Mouse (Mus musculus) ovary, adult 18-20 months (tissue): Measurements from ENCODE around the gene Kcne3.

Experiments used
- DNase-seq: peaks from one replicate; pipeline ENCODE4 v3.0.0; 2022; ENCODE audit warnings: low spot score, mixed read lengths

Gene Kcne3

DNA sequence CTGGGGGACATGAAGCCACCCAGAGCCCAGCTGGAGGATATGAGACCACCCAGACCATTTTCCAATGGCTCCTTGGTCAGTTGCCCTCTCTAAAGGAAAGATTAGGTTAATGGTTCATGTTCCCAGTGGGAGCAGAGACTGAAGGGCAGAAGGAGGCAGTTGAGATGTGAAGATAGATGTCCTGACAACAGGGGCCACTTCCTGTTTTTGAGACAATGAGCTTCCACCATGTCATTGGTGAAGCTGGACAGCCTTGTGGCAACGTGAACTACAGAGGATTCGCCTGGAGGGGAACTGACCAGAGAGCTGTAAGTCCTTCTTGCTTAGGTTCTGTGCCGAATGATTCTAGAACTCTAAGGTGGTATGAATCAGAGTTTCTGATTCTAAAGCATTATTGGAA lies at the start of gene Kcne3:
Gene Kcne3, plus strand, starts transcription at position 234 of the 400 bp plus-strand sequence.
- DNase-seq: no peak

DNA sequence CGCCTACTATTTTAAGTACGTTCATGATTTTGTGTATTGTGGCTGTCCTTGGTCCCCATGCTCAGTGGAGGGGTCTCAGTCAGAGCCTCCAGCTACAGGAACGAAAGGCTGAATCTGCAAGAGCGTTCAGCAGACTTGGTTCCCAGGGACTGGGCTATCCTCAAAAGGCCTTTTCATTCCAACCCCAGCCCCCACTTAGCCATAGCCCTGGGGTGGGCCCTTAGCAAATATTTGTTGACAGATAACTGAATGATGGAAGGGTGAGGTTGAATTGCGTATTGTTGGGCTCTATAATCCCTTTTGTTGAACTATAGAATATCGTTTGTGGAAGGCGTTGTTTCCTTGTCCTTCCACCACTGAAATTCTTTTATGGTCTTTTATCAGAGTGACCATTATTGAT lies 49.8 kb upstream of the Kcne3 start:
- DNase-seq: no peak

DNA sequence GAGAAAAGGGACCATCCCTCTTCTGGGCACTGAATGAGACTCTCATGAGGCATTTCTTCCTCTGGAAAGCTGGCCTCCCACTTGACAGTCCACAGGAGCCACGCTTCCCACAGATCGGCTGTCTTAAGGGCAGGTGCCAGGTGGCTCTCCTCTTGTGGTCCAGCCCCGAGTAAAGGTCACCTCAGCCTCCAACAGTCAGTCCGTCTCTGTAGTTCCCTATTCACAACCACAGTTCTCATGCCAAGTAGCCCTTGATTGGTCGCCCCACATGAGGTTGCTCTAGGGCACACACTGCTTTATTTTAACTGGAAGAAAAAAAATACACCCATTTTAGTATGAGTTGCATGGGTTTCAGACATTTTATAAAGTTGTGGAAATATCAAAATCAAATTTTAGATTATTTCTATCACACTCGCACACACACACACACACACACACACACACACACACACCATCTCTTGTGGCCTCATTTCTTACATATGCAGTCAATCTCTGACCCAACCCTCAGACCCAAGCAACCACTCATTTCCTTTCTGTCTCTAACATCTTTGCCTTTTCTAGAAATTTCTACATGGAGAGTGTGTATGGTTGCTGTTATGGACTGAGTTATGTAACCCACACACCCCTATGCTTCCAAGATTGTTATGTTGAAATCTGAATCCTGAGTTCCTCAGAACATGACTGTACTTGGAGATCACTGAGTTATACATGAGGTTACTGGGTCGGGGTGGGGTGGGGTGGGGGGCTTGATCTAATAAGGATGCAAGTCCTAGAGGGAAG lies 47.9 kb upstream of the Kcne3 start:
- no peak for DNase-seq

DNA sequence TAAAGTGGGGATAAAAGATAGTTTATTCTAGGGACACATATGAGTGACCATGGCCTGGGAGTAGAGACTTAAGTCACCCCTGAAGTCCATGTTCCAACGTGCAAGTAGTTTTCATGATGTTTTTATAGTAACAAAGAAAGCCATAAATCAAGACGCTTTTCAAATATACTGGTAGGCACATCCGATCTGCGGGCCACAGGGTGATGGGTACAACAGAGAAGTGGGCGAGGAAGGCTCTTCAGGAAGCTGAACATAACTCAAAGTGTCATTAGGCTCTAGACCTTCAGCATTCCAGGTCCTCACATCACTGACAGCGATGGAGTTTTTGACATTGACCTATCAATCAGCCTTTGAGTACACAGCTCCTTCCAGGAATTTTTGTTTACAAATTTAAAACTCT lies 45.7 kb upstream of the Kcne3 start:
- DNase-seq: no peak

DNA sequence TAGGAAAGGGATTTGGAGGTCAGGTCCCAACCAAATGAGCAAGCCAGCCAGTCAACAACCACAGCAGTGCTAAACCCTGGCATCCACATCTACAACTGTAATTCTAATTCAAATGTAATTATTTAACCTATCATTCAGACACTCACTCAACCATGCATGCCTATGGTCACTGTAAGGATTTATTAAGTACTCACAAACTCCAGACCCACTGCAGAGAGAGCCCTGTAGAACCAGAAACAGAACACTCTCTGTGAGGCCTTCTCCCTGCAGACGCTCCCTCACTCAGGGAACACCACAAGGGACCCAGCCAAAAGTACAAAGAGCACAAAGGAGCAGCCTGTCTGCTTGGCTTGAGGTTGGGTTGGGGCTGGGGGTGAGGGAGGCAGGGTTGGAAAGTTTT lies 43.9 kb upstream of the Kcne3 start:
- no peak for DNase-seq

DNA sequence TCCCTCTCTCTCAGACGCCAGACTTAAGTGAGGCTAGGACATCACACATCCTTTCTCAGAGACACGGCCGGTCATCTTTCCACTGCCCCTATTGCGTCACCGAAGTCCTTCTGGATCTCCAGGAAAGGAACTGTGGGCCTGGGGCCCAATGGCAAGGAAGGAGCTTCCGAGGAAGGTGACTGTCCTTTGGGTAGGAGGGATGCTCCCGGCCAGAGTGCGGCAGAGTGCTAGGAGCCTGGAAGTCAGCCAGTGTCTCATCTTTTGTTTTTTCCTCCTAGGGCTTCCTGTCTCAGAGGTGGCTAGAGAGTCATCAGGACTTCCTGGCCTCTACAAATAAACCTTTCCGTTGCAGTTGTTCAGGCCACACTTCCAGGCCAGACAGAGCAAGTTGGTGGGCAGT lies 39.3 kb upstream of the Kcne3 start:
- DNase-seq: no peak

DNA sequence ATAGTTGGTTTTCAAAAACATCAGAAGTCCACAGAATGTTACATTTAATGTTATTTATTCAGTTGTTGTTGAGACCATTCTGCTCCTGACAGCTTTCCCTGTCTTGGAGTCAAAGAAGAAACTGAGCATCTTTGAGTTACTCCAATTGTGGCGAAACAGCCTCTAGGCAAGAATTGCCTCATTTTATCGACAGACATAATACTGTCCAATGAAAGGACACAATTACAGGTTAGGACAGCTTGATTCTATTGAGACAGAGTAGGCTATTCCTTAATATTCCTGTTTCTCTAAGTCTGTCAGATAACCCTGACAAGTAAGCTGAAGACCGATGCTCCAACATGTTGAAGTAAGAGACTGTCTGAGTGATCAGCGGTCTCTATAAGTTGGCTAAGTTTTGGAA lies 38.2 kb upstream of the Kcne3 start:
- DNase-seq: no peak

DNA sequence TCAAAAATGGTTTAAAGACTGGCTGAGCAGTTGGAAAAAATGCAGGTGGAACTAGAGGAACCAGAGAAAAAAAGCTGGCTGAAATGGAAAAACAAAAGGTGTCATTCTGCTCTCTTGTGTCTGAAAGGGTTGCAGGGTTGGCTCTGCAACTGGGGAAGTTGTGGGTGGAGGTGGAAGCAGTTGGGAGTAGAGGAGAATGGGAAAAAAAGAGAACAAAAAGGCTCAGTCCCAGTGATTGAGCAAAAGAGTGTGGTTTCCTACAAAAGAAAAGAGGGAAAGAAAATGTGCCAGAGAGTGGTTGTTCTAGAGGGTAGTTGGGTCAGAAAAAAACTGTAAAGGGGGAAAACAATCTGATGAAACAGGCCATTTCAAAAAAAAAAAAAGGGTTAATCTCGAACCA lies 35.7 kb upstream of the Kcne3 start:
- no peak for DNase-seq

DNA sequence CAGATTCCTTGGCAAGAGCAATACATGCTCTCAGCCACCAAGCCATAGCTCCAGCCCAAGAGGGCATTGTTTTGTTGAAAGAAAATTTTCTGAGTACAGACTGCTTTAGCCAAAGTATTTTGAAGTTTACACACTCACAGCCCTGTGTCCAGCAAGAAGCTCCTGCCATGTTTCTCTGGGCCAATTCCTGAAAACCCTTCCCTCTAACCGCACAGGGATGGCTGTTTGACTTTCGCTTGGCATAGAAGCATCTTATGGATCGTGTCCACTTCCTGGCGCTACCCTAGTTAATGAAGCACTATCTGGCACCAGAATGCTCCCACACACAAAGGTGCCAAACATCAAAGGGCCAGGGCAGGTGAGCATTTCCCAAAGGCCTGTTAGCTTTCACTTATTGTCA lies 27.7 kb upstream of the Kcne3 start:
- DNase-seq: no peak

DNA sequence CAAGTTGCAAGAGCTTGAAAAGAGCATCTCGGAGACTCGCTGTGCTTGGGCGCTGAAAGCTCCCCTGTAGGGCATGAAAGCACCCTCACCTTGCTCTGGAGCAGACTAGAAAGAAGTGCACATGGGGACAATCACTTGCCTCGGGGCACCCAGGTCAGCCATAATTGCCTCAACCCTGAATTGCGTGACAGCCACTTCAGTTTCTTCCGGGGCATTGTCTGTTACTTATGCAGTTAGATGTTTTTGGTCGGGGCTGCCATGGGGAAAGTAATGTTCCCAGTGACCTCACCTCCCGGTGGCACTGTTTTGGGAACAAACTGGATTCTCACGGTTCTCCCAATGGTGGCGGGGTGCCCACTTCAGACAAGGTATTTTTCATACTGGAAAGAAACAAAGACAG lies 26.2 kb upstream of the Kcne3 start:
- peak; percentile 31 for DNase-seq

DNA sequence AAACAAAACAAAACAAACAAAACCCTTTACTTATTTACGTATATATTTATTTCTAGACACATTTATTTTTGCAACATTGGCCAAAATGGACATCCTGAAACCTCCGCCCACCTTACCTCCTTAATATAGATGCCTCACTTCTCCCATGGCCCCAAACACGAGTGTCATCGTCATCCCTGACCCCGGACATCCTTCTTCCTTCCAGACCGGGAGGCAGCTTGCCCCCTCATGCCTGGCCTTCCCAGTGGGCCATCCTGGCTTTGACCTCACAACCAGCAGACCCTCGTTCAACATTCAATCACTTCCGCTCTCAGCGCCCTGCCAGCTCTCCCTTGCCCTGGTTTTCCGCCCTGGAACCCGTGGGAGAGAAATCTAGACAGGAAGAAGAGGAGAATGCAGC lies 25.7 kb upstream of the Kcne3 start:
- DNase-seq: no peak

DNA sequence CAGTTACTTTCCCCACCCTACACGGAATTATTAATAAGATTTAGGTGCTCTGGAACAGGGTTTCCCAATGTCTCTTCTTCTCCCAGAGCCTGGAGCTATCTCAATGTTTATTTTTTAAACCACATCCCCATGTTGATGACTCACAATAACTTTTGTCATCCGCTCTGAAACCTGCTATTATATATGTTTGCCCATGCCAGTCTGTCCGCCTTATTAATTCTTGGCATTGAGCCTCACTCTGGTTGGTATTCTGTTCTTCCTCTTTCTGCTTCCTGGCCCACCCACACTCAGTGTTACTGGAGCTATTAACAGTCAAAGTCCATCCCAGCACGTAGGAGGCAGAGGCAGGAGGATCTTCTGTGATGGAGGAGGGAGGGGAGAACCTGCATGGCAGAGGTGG lies 18.6 kb upstream of the Kcne3 start:
- no peak for DNase-seq

DNA sequence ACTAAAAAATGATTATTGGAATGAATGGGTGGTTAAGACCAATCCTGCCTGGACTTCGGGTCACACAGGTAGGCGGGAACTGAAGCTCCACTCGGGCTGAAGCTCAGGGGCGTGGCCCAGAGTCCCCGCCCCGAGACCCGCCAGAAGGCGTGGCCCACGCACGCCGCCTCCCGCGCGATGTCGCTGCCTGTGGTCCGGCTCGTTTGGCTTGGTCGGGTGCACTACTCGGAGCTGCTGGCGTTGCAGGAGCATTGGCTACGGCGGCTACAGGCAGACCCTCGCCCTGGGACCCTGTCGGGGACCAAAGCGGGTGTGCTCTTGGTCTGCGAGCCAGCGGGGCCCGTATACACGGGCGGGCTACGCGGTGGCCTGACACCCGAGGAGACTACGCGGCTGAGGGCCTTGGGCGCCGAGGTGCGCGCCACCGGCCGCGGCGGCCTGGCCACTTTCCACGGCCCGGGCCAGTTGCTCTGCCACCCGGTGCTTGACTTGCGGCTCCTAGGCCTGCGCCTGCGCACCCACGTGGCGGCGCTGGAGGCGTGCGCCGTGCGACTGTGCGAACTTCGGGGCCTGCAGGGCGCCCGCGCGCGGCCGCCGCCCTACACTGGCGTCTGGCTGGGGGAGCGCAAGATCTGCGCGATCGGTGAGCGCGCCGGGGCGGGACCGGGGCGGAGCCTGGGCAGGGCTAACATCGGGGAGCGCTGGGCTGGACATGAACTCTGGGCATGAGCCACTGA lies 17.0 kb upstream of the Kcne3 start, which contains the start of gene Lipt2:
Gene Lipt2, plus strand, starts transcription at position 173 of the 737 bp plus-strand sequence.
- DNase-seq: peak; percentile 93

DNA sequence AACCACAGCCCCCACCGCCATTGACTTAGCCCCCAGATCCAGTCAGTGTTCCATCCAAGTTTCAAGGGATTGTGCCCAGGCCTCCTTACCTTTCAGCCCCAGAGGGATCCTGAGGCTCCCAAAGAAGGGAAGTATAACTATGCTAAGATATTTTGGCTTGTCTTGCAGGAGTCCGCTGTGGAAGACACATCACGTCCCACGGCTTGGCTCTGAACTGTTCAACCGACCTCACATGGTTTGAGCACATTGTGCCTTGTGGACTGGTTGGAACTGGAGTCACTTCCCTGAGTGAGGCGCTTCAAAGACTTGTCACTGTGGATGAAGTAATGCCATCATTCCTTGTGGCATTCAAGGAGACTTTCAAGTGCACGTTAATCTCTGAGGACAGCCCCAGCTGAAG lies 16.3 kb upstream of the Kcne3 start:
- no peak for DNase-seq

DNA sequence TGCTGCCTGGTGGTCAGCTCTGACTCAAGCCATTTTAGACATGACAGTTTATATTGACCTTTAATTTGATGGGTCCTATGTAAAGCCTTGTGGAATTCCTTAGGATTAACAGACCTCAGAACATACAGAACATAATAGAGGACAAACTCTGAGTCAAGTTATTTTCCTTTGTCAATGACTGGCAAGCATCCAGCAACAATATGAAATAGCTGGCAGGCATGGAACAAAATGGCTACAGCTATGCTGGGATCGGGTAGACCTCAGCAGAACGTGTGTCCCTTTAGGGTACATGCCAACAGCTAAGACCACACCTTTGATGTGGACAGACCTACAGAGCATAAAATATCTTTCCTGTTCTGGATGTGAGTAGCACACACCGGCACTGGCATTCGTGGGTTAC lies 12.8 kb upstream of the Kcne3 start:
- no peak for DNase-seq

DNA sequence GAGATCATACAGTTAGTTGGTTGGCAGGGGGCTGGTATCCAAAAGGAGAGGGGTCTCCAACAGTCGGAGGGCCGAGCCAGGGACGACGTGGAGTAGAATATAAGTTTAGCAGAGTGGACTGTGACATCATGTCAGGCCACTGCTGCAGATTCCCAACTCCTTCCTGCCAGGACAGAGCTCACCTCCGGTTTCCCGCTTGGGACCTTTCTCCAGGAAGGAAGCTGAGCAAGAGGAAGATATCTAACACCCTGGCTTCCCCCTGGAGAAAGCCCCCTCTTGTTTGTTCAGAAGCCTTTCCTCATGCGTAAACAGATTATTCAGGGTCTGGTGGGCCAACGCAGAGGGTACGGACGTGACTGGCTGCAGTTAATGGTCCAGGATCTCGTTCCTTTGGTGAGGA lies 7.6 kb upstream of the Kcne3 start:
- no peak for DNase-seq

DNA sequence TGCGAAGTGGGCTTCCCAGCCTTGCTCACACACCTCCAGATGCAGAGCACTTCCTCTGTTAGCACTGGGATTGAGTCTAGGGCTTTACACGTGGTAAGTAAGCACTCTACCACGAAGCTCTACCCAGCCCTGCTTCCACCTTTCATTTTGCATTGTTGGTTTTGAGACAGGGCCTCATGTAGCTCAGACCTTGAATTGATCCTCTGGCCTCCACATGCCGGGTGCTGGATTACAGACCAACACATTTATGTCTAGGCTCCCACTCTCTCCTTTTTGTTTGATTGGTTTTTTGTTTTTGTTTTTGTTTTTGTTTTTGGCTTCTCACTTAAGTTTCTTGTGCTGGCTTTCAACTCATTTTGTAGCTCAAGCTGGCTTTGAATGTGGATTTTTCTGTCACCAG lies 5.5 kb upstream of the Kcne3 start:
- no peak for DNase-seq

DNA sequence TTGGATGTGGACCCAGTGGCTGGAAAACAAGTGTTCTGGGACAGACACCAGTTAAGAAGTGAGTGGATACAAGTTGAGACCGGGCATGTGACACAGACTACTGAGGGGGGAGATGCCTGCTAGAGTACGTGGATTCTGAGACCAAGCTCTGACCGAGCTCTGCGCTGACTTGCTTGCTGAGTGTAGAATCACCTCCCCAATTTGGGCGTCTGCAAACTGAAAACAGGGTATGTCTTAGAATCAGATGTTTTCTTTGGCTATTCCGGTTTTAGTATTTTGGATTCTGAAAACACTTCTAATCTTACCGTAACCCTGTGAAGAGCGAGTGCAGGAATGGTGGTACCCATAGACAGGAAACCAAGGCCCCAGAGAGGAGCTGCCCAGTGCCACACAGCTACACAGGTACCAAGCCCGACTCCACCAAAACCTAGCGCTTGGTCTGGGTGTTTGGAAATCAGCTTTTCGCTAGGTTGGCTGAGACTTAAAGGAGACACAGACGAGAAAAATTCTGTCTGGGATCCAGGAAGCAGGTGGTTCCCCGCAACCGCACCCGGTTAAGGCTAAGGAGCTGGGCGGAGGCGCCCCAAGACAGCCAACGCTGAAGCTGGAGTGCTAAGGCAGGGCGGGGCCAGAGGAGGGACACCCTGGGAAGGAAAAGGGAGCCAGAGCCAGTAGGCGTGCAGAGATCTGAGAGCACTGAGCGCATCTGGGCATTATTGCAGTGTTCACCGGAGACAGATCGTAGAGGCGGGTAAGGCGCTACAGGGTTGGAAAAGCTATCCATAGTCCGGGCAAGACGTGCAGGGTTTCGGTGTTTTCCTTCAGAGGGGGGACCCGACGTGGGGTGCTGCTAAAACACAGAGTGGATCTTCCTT lies 2.0 kb downstream of the Kcne3 start:
- DNase-seq: peak; percentile 65

DNA sequence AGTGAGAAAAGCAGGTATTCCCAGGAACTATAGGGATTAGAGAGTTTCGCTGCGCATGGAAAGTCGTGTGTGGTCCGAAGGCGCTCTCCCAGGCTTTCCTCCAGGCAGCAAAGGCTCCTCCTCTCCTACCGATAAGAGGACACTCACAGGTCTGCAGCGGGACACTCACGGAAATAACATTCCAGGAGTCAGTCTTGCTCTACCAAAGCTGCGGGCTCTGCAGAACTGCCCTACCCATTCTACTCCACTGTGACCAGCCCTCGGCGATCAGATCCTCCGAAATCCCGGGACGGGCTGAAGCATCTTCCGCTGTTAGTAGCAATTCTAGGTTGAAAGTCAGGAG lies 2.6 kb downstream of the Kcne3 start:
- no peak for DNase-seq

DNA sequence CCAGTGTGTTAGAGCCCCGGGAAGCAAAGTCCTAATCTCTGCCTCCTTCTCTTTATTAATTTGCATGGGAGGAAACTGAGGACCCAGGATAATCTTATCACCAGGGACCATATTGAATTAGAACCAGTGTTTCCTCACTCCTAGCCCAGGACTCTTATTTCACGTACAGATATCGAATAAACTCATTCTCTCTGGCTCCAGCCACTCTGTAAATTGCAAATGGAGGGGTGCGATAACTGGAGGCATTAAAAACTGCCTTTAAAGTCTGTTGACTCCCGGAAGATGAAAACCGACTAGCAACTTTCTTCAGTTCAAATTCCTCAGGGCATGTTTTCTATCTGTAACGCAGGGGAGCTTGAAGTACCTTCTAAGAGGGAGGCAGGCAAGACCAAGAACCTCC lies 3.1 kb downstream of the Kcne3 start:
- no peak for DNase-seq

DNA sequence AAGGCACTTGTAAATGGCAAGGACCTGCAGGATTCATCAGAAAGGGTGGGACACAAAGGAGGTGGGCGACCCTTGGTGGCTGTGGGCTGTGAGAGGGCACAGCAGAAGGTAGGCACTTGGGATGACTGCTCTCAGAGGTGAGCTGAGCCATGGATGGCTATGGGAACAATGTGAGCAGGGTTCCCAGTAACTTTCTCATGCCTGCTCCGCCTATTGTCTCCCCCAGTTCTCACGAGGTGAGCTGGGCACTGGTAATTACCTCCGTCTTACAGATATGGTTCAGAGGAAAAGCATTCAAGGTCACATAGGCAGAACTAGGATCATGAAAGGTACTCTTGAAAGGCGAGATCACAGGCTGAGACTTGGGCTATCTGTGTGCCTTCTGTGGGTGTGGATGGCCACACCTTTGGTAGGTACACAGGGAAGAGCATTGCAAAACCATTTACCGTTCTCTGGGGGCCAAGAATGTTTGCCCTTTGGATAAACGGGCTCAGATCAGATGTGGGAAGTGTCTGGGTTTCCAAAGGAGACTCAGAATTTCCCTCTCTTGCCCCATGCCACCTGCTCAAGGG lies 3.6 kb downstream of the Kcne3 start:
- DNase-seq: no peak

DNA sequence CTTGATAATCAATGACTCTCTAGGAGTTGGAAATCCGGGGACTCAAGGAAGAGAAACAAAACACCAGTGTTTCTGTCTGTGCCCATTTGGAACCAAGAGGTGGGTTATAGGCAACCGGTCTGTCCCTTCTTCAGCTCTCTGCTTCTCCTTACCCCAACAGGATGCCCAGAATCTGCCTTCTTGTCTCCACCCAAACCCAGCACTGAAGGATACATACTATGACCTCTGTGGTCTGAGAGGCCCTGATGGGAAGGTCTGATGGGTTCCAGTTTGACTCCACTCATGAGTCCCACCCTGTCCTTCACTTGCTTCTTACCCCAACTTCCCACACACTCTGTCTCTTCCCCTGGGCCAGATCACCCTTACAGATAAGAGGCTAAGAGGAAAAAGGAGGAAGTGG lies 4.9 kb downstream of the Kcne3 start:
- DNase-seq: no peak

DNA sequence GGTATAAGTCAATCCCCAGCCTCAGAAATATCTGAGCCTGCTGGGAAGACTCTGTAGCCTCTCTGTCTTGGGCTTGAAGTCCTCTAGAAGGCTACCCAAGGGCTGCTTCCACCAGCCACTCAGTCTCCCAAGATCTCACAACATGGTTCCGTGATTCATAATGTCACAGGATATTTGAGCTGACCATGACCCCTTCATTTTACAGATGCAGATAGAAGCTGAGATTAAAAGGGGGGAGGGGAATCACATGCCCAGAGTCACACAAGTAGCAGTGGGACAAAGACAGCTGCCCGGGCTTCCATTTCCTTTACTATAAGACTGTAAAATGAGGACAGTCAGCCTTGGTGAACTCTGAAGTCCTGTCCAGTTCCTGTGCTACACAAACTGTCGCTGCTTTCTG lies 5.3 kb downstream of the Kcne3 start:
- no peak for DNase-seq
